Mouse (Mus musculus) erythroblast, adult 5-6 weeks (primary cell): Measurements from ENCODE around the gene Stmn1. TPM values are rescaled to one million over a fixed set of nuclear protein-coding genes. Genes with fewer than 3 reads are reported as not detected.

Experiments used
- ATAC-seq: replicated peaks from 2 replicates; pipeline ENCODE4 v1.8.0; 2016; ENCODE audit warnings: moderate number of reproducible peaks, mild to moderate bottlenecking, moderate TSS enrichment, inconsistent platforms; ENCODE audit not compliant: poor library complexity, low FRiP score, severe bottlenecking
- total RNA-seq, 2 experiments: library from RNA; stranded (forward) in 1 of 2; stranded (reverse) in 1 of 2; fragments of 150-400 nt in 1 of 2; fragments of 200-764, 138-1000 nt in 1 of 2; gene quantifications; 2 replicates each; pipeline versions ENCODE4 v1.2.3 to v1.2.4; 2015 to 2017; ENCODE audit warnings: low replicate concordance in 2 of 2

Stmn1 gene
- total RNA-seq (2015; ENCODE audit: low replicate concordance): 207 and 212 TPM in 2 replicates
- total RNA-seq (2017; ENCODE audit: low replicate concordance): 201 and 236 TPM in 2 replicates

DNA sequence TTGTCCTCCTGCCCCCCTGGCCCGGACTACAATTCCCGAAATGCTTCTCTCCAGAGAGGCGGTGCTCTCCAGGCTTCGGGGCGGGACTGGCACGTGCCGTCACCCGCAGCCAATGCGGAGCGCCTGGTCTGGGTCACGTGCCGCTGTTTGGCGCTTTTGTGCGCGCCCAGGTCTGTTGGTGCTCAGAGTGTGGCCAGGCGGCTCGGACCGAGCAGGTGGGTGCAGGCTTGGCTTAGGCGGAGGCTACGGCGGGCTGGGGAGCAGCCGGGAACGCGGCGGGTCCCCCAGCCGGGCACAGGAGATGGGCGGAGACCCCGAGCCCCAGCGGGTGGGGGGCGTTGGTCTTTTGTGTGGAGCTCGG, at the start of gene Stmn1:
Gene Stmn1 (plus strand): TSS at position 106 of the 361 bp plus-strand sequence.
- peak; percentile 90 for ATAC-seq

DNA sequence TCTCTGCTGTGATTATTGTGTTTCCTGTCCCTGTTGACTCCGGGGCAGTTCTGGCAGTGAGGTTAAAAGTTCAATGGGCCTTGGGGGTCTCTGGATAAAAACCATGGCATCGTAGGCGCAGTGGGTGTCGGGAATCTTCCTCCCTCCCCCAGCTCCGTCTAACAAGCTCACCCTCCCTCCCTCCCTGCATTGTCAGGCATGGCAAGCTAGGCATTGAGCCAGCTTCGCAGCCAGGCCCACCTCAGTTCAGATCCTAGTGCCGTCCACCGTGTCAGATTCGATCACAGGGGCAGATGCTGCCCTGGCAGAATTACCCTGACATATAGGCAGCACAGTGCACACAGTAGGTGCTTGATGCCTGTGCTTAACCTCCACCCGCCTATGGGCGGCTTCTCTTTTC, 46.1 kb upstream of the Stmn1 start:
- ATAC-seq: no peak

DNA sequence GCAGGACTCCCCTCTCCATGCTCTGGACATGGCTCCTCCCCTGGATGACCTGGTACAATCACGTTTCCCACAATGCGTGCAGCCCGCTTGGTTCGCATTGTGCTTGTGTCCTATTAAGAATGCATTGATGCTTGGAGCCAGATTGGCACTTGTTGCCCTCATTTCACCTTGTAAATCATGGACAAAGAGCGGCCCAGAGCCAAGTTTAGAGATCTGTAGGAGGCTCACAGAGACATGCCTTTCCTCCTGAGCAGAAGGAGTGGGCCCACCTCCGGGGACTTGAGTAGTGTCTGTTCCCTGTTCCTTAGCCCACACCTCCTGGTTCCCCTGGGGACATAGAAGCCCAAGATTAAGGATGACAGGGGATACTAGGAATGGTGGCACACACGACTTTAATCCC, 44.2 kb upstream of the Stmn1 start:
- ATAC-seq: no peak

DNA sequence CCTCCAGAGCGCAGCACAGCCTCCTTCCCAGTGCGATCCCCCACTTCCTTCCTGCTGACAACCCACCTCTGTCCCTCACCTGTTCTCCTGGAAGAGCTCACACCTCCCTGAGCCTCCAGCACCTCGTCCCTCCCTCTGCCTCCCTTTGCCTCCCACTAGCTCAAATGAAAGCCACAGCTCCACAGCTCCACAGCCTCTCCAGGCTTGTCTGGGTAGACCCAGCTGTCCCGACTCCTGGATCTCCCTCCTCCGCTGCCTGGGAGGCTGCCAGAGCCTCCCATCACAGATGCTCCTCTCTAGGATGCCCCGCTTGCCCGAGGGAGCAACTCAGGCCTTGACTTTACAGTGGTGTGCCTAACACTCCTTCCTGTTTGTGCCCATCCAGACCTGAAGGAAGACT, 43.0 kb upstream of the Stmn1 start:
- peak; percentile 34; the same call in 1 of the 2 replicates for ATAC-seq

DNA sequence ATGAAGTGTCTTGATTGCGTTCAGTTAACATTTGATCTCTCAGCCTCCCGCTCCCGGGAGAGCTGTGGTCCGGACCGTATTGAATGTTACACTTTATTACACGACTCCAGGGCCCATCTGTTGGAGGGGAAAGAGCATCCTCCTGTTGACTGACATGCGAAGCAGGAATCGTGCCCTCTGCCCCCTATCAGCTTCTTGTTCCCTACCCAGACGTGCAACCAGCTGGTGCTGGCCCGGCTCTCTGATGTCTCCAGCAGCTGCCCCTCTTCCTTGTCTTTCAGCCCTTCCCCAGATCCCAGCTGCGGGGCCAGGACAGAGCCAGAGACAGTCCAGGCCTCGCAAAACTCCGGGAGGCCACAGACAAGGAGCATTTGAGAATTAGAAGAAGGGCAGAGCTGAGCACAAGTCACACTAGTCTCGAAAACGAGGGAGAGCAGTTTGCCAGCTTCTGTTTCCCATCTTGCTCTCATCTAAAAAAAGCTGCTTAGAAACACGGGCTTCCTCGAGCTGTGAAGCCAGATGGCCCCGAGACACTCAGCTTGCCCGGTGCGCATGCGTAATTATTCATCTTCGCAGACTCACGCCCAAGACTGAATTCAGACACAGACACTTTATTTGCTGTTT, 37.6 kb upstream of the Stmn1 start:
- ATAC-seq: no peak

DNA sequence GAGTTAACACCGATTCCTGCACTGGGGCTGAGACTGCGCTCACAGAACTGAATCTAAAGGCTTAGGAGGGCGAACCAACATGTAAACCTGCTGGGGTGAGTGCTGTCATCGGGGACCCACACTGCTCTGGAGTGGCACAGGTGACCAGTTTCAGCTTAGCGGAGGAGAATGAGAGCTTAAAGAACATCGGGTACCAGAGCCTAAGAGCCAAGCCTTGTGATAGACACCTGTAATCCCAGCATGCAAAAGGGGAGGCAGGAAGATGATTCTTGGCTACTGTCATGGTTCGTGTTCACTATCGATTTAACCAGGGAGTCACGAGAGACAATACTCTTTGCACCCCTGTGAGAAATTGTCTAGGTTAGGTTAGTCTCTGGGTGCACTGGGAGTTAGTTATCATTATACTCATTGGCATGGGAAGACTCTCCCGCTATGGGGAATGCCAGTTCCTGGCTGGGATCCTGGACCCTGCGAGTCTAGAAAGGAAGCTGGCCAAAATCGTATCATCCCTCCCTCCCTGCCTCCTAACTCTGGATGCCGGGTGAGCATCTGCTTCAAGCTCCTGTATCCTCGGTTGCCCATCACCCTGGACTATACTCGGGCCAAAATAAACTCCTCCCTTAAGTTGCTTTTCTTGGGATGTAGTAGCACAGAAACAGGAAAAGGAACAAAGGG, 35.3 kb upstream of the Stmn1 start:
- no peak for ATAC-seq

DNA sequence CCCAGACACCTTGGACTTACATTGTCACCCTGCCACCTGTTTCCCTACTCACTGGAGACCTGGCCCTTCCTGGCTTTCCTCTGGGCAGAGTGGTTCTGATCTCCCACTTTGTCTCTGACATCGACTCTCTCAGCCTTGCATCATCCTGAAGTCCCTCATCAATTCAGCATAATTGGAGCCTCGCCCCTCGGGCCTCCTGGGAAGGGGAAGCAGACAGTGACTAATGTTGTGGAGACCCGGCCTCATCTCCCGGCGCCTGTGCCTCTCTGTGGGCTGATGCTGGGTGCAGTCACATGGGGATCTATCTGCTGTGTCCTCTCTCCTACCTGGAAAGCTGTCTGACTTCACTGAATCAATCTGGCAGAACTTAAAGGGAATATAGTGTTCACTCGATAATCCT, 31.9 kb upstream of the Stmn1 start:
- ATAC-seq: no peak

DNA sequence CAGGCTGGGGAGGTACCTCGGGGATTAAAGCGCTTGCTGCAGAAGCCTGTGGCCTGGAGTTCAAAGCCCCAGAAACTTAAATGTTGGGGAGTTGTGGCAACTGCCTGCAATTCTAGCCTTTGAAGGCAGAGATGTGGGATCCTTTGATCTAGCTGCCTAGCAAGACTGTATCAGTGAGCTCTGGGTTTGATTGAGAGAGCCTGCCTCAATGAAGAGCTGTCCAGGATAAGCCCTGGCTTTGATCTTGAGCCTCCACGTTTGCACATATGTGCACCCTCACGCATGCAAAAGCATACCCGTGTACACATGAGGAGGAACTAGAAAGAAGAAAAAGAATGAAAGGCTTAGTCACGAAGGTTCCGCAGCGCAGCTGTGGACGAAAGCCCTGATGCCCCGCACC, 31.5 kb upstream of the Stmn1 start:
- no peak for ATAC-seq

DNA sequence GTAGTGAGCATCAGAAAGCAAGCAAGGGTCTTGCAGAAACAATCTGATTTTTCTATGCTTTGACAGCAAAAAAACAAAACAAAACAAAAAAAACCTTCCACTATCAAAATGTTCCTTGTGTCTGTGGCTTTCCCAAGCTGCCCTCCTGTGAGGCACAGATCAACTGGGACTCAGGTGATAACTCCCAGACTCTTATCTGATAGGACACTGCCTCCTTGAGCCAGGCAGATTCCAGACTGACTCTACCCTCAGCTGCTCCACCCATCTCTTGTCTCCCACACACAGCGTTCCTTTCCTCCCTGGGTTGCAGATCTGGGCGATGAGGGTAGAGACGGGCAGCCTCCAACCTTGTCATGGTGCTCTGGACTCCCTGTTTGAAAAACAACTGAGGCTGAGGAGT, 29.0 kb upstream of the Stmn1 start:
- peak; percentile 69 for ATAC-seq

DNA sequence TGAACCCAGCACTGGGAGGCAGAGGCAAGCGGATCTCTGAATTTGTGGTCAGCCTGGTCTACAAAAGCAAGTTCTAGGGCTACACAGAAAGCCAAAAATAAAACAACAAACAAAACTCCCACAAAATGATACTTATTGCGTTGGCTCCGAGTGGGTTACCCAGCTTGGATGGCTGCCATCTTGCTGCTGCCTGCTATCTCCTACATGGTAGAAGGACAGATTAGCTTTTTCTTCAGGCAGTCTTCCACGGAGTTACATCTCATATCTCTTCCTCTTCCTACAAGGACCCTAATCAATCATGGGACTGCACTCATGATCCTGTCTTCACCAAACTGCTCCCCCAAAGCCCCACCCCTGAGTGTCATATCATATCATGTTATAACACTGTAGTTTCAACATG, 28.2 kb upstream of the Stmn1 start:
- no peak for ATAC-seq

DNA sequence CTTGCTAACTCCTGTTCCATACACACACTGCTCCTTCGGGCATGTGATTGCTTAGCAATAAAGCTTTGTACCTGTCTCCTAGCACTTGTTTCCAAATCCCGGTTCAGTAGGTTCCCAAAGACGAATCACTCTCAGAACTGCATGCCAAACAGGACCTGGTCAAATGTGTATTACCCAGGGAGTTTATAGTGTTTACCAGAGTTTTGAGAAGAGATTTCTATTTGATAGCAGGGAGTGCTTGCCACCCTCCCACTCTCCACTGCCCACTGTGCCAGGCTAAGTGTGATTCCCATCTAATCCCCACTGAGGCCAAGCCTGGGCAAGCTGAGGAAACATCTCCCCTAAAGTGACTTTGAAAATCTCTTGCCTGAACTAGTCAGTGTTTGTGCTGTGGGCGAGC, 25.9 kb upstream of the Stmn1 start:
- no peak for ATAC-seq

DNA sequence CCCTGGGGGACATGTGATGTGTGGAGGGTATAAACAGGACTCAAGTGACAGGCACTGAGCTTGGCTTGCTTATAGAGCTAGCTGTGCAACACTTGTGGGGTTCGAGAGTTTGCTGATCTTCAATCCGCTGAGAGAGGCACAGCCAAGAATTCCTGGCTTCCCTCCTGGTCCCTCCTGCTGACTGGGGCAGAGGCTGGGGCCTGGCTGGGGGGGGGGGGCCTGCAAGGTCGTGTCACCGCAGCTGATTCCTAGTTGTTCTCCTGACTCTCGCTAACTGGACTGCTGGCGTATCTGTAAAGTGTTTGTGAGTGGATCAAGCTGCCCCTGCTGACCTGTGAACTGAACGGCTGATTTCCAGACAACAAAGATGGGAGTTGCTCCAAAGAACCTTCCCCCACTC, 24.5 kb upstream of the Stmn1 start:
- ATAC-seq: no peak

DNA sequence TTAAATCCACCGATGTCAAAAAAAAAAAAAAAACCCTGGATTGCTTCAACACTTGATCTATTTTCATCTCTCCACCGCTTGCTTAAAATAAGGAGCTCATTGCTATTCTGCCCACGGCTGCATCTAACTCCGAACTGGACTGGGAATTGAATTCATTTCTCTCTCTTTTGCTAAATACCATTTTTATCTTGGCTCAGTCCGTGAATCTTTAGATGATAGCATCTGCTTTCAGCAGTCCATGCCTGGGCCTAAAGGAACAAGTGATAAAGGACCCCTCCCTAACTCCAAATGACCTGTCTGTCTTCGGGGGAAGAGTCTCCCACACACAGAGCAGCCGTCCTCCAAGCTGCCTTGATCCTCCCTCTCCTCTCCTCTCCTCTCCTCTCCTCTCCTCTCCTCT, 23.2 kb upstream of the Stmn1 start:
- no peak for ATAC-seq

DNA sequence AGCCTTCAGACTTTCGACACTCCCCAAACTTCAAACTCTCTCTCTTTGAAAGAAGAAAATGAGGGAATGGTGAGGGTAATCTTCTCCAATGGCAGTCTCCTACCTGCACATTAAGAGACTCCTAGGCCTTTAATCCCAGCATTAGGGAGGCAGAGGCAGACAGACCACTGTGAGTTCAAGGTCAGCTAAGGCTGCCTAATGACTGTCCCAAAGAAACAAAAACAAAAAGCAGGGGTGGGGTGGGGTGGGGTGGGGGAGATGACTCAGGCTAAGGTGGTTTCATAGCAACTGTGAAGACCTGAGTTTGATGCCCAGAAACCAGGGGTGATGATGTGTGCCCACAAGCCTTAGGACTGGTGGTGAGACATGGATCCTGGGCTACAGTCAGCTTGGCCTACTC, 22.6 kb upstream of the Stmn1 start:
- no peak for ATAC-seq

DNA sequence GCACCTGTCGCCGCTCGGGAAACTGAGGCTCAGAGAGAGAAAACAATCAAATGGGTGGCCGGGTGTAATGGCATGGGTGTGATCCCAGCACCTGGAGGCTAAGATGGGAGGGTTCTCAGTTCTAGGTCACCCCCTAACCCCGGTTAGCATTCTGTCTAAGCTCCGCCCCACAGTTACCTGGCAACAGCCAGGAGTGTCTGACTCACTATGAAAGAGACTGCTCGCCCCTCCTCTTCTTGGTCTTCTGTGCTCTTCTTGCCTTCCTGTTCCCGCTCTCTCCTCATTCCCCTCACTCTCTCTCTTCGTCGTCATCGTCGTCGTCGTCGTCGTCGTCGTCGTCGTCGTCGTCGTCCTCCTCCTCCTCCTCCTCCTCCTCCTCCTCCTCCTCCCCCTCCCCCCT, 20.2 kb upstream of the Stmn1 start:
- ATAC-seq: no peak

DNA sequence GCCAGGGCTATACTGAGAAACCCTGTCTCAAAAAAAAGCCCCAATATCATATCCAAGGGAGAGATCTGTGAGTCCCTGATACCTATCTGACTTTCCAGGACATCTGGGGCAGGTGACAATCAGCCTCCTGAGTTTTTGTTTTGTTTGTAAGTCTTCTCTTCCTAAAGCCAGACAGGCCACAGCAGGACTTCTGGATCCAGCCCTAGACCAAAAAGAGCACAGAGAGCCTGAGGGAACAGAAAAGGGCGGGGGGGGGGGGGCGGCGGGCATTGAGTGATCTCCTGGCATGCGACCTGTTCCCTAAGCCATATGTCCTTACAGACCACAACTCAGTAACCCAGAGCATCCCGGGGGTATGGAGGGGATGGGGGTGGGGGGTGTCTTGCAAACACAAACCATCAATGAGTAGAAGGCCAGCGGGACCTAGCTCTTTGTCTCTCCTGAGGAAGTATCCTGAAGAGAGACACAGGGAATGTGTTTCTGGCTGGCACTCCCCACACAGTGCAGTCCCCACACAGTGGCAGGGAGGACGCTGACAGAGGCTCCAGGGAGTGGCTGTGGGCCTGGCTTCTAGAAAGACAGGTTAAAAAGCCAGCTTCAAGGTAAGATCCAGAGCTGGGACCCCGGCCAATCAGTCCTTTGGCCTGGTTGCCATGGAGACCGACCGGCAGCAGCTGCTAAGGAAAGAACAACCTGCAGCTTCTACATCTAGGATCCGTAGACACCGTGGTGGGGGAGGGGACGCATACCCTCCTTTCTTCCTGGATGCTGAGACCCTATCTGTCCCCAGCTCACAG, 18.3 kb upstream of the Stmn1 start:
- no peak for ATAC-seq

DNA sequence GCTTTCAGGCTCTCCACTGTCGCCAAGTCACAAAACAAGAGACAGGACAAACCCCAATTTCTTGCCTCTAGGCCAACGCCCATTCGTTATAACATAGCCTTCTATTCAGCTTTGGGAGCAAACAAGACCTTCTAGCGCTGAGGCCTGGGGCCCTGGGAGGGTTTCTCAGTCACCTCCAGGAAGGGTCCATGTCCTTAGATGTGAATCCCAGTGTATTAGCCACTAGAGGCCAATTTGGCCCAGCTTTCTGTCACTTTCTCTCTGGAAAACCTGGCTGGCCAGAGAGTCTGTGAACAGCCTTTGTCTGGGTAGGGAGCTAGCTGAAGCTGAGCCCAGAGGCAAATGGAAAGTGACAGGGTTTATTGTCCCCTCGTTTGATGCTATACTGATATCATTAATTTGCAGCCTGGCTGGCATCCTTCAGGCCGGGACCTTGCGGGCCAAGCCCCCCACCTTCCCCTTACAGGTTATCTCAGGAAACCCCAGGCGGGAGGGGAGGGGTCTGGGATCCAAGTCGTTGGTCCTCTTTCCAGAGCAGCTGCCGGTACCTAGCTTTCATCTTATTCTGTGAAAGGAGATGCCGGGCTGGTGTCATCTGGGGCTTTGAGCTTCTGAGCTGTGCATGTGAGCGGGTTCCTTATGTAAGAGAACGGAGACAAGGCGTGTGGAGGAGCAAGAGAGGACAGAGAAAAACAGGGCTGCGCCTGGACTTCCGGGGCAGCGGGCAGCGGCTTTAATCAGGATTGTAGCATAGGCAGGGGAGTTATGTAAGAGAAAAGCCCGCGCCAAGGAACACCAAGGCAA, 17.5 kb upstream of the Stmn1 start:
- ATAC-seq: no peak

DNA sequence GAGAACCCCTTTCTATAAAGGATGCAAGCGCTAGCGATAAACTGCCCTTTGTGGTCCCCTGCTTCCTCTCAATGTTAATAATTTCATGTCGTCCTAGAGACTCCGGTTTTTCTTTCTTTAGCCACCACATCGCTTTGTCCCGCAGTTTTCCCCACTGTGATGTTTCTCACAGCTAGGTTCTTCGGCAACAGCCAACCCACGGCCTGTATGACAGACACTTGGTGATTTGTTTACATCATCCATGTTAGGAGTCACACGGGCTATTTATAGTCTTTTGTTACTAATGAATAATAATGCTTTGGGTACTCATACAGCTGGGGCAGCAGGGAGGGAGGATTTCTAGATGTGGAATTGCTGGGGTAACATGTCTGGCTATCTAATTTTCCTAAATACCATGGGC, 16.6 kb upstream of the Stmn1 start:
- ATAC-seq: no peak

DNA sequence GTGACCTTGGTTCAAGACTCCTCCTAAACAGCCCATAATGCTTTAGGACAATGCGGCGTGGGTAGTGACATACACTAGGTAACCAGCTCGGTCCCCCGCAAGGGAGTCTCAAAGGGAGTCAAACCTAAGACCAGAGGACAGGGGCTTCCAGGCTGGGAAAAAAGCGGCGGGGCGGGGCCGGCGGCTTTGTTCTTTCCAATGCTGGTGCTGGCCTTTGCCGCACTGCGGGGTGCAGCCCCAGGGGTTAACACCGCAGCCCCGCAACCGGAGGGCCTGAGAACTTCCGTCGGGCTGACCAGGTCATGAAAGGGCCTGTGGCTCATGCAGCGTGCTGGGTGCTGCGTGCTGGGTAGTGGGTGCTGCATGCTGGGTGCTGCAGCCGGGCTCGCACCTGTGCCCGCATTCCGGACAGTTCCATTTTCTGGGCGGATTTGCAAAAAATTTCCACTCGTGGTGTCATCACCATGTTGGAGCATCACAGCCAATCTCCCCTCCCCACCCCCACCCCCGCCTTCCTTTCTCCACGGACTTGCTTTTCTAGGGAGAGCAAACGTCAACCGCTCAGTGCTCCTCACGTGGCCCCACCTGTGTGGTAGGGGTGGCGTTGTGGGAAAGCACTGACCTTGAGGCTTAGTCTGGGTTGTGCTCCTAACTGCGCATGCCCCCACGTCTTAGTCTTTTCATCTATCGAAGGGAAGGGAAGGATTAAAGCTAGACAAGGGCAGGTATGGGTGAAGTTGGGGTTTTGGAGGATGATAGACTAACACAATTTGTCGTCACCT, 14.3 kb upstream of the Stmn1 start:
- ATAC-seq: no peak

DNA sequence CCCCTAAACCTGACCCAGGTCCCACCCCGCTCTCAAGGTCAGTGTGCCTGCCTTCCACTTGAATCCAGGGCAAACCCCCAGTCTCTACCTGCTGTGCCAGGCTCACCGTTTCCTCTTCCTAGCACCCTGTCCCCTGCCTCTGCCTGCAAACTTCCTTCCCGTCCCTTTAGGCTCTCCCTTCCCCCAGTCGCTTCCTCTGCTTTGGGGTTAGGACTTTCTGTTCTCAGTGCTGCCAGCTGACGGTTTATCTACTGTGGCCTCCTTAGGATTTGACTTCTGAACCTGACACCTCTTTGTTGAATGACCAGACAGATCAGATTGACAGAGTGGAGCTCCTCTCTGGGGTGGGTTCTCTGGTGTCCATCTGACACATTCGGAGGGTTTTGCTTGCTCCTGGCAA, 12.8 kb upstream of the Stmn1 start:
- ATAC-seq: no peak
